Mouse (Mus musculus) cerebellum, adult (tissue): ENCODE results near the gene Ldlrad3.

Source experiments
- ATAC-seq: cut with Nextera tagmentation; 2 replicates; pipeline ENCODE4 v1.9.2; 2017; ENCODE audit warnings: mild to moderate bottlenecking, moderate library complexity, mixed read lengths; ENCODE audit not compliant: insufficient number of reproducible peaks, low FRiP score, low TSS enrichment

The Ldlrad3 gene

GRCm38 (mm10) chr2:102009766-102010265, 176.4 kb downstream of the Ldlrad3 start:
- no peak for ATAC-seq

GRCm38 (mm10) chr2:102006143-102006542, 180.0 kb downstream of the Ldlrad3 start:
- ATAC-seq = no peak

GRCm38 (mm10) chr2:102005377-102006007, 180.7 kb downstream of the Ldlrad3 start:
- ATAC-seq = no peak

GRCm38 (mm10) chr2:102003776-102004264, 182.4 kb downstream of the Ldlrad3 start:
- ATAC-seq = no peak

GRCm38 (mm10) chr2:102002974-102003775, 183.0 kb downstream of the Ldlrad3 start:
- ATAC-seq = no peak

GRCm38 (mm10) chr2:102002408-102002973, 183.7 kb downstream of the Ldlrad3 start:
- ATAC-seq = no peak

- ATAC-seq = no peak
Measured at GRCm38 (mm10) chr2:102001661-102002060, 184.5 kb downstream of the Ldlrad3 start.

- ATAC-seq = no peak
Measured at GRCm38 (mm10) chr2:101998911-101999572, 187.1 kb downstream of the Ldlrad3 start.

GRCm38 (mm10) chr2:101997013-101997412, 189.2 kb downstream of the Ldlrad3 start:
- no peak for ATAC-seq

GRCm38 (mm10) chr2:101992574-101993310, 193.4 kb downstream of the Ldlrad3 start:
- no peak for ATAC-seq

GRCm38 (mm10) chr2:101991726-101992125, 194.5 kb downstream of the Ldlrad3 start:
- ATAC-seq = no peak

- no peak for ATAC-seq
Measured at GRCm38 (mm10) chr2:101986344-101987087, 199.7 kb downstream of the Ldlrad3 start.

GRCm38 (mm10) chr2:101983853-101984543, 202.2 kb downstream of the Ldlrad3 start:
- no peak for ATAC-seq

- no peak for ATAC-seq
Measured at GRCm38 (mm10) chr2:101983082-101983852, 202.9 kb downstream of the Ldlrad3 start.

GRCm38 (mm10) chr2:101981964-101982498, 204.2 kb downstream of the Ldlrad3 start:
- no peak for ATAC-seq

- no peak for ATAC-seq
Measured at GRCm38 (mm10) chr2:101981211-101981610, 205.0 kb downstream of the Ldlrad3 start.

GRCm38 (mm10) chr2:101980456-101980947, 205.7 kb downstream of the Ldlrad3 start:
- no peak for ATAC-seq
